Mouse (Mus musculus) thymus, adult 2 months (tissue): ENCODE measurements around the gene Tmprss9.
A peak's percentile ranks its signal among the peaks of the same experiment; 100 is the strongest.

Experiments used
- CTCF ChIP-seq: fragments of 200-500 bp; IDR thresholded peaks from 2 replicates; pipeline ENCODE4 v1.5.1; 2012; ENCODE audit warnings: mild to moderate bottlenecking, control low read depth, low read length, moderate library complexity, borderline replicate concordance; ENCODE audit not compliant: control insufficient read depth, poor library complexity, insufficient read depth; ENCODE audit errors: extremely low read depth
- POLR2A ChIP-seq: fragments of 200-500 bp; IDR thresholded peaks from 2 replicates; pipeline ENCODE4 v1.6.1; 2012; ENCODE audit warnings: mild to moderate bottlenecking, low read length, control low read depth, moderate library complexity; ENCODE audit not compliant: control insufficient read depth, poor library complexity, insufficient read depth; ENCODE audit errors: extremely low read depth

DNA sequence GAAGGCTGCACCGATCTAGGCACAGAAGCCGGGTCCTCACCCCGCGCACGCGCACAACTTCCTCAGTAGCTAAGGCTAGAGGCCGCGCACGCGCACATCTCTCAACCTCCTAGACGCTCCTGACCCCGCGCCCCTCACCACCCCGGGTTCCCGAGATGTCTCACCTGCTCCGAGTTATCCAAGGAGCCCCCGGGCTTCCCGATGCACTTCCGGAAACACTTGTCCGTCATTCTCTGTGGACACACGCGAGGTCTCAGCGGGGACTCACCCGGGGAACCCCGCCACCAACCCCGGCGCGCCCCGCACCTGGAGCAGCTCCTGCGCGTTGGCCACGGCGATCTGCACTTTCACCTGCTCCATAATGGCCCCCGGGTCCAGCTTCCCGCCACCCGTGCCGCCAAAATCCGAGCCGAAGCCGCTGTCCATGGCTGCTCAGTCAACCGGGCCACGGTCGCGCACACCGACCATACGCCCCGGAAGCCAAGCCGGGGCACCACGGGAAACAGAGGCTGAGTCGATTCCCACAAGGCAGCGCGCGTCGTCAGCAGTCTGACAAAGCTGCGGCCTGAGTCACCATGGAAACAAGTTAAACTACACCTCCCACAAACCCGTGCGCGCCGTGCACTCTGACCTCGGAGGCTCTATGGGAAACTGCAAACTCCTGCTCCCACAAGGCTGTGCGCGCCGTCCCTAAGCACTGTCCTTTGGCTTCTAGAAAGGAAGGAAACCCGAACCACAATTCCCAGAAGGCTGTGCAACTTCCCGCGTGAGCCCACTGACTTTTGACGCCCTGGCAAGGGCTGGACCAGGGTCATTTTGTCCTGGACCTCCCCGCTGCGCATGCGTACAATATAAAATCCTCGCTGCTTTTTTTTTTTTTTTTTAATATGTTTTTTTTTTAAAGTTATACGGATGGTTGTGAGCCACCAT is 28.9 kb downstream of the Tmprss9 start, which contains the start of gene Timm13:
- TF ChIP-seq POLR2A (peak; percentile 53), CTCF (peak; percentile 39; the same call in 1 of the 2 replicates)
